Mouse (Mus musculus) heart, embryonic 13.5 days (tissue): Measurements from ENCODE around the gene Galnt10. TPM values are rescaled to one million over a fixed set of nuclear protein-coding genes. Genes with fewer than 3 reads are reported as not detected.

ENCODE experiments used
- ATAC-seq: fragments of 200-750 bp; cut with Nextera tagmentation; 2 replicates; pipeline ENCODE4 v1.8.0; 2017; ENCODE audit warnings: moderate TSS enrichment; ENCODE audit not compliant: insufficient number of reproducible peaks, low FRiP score, low TSS enrichment; ENCODE audit errors: extremely low read depth
- H3K27ac ChIP-seq: fragments of 300-500 bp; sonication (generic); replicated peaks from 2 replicates; pipeline ENCODE4 v1.5.1; 2015; ENCODE audit warnings: moderate library complexity, mild to moderate bottlenecking, inconsistent platforms
- H3K27me3 ChIP-seq: fragments of 300-500 bp; sonication (generic); replicated peaks from 2 replicates; pipeline ENCODE4 v1.6.1; 2015; ENCODE audit warnings: mild to moderate bottlenecking, inconsistent platforms
- H3K36me3 ChIP-seq: fragments of 300-500 bp; sonication (generic); 2 replicates; pipeline ENCODE4 v1.6.1; 2015; ENCODE audit warnings: mild to moderate bottlenecking, inconsistent platforms
- H3K4me1 ChIP-seq: fragments of 300-500 bp; sonication (generic); 2 replicates; pipeline ENCODE4 v1.6.1; 2015; ENCODE audit warnings: inconsistent platforms
- H3K4me2 ChIP-seq: fragments of 300-500 bp; sonication (generic); 2 replicates; pipeline ENCODE4 v1.6.1; 2015; ENCODE audit warnings: inconsistent platforms, mild to moderate bottlenecking, moderate library complexity
- H3K4me3 ChIP-seq: fragments of 300-500 bp; sonication (generic); 2 replicates; pipeline ENCODE4 v1.5.1; 2015; ENCODE audit warnings: moderate library complexity, mild to moderate bottlenecking, inconsistent platforms
- H3K9ac ChIP-seq: fragments of 300-500 bp; sonication (generic); 2 replicates; pipeline ENCODE4 v1.6.1; 2015; ENCODE audit warnings: inconsistent platforms, mild to moderate bottlenecking, moderate library complexity
- H3K9me3 ChIP-seq: fragments of 300-500 bp; sonication (generic); 2 replicates; pipeline ENCODE4 v1.6.1; 2016; ENCODE audit warnings: inconsistent platforms
- WGBS: fragments of 180-500 bp; shearing (Covaris S2); methylation state at CpG from one replicate; pipeline ENCODE4 v1.1.7; 2015; ENCODE audit warnings: mixed read lengths; 5-methylcytosine and 5-hydroxymethylcytosine counted together
- polyA plus RNA-seq: library from polyadenylated mRNA; unstranded; fragments of >200 nt; fragmentation: Nextera tagmentation; extraction: Ambion mirVana; gene quantifications from 2 replicates; pipeline ENCODE4 v1.2.1, GENCODE M21; 2015

Galnt10 gene
- polyA plus RNA-seq, 1 experiment from 2014 or later = 11.4 TPM

DNA sequence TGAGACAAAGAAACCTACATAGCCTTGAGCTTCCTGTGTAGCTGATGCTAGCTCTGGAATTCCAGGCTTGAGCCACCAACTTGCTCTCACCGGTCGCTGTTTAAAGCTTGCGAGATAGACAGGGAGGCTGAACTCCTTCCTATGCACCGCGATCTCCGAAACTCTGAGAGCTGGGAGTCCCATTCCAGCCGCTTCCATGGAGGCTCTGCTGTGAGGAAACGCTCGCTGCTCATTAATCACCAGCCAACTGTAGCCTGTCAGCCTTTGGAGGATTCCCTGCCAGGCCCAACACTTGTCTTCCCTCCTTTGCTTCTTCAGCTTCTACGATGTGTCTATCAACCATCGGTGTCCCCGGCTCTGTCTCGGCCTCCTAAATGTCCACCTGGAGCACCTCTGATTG, 29.4 kb upstream of the Galnt10 start:
- H3K9me3 ChIP-seq = no peaks in the 10 kb centered on the region
- H3K4me1 ChIP-seq = 0 out of 2 replicates have a peak, but pooled peaks cover 6% of the 10 kb centered on the region
- H3K4me3 ChIP-seq = no peak overlapping the region
- H3K36me3 ChIP-seq = no peaks in the 10 kb centered on the region
- no peak for ATAC-seq
- 39% methylated on average over 13 of the region's 13 CpGs for WGBS
- H3K27me3 ChIP-seq = peaks cover 24% of the 10 kb centered on the region
- H3K4me2 ChIP-seq = no peak overlapping the region
- H3K9ac ChIP-seq = no peak overlapping the region
- H3K27ac ChIP-seq = no peak overlapping the region

- 29% methylated on average over 15 of the region's 15 CpGs for WGBS
- no peak for ATAC-seq
- peak overlapping the region; percentile 2; the same call in 1 of the 2 replicates for H3K4me2 ChIP-seq
These were observed 27.5 kb upstream of the Galnt10 start for GRCm38 (mm10) chr11:57617526-57618264.

DNA sequence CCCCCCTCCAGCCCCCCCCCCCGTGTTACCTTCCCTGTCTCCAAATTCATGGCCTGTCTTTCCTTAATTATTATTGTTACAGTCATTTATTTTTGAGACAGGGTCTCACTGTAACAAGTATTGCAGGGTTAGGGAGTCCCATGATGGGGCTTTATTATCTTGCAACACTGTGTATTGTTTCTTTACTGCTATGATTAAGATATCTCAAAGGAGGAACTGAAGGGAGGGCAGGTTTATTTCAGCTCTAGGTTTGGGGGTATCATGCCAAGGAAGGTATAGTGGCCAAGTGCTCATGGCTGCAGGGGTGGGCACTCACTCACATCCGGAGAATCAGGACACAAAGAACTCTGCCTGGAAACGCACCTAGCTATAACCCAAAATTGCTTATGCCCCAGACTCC, 23.8 kb upstream of the Galnt10 start:
- no peak overlapping the region for H3K27ac ChIP-seq
- H3K4me3 ChIP-seq = no peak overlapping the region
- 68% methylated on average over 3 of the region's 3 CpGs for WGBS
- peaks cover 19% of the 10 kb centered on the region for H3K27me3 ChIP-seq
- H3K4me2 ChIP-seq = no peak overlapping the region
- H3K9ac ChIP-seq = no peak overlapping the region
- no peaks in the 10 kb centered on the region for H3K36me3 ChIP-seq
- no peak for ATAC-seq
- 0 out of 2 replicates have a peak, but pooled peaks cover 9% of the 10 kb centered on the region for H3K4me1 ChIP-seq
- H3K9me3 ChIP-seq = no peaks in the 10 kb centered on the region

More at GRCm38 (mm10) chr11:57617526-57618264, 27.5 kb upstream of the Galnt10 start:
- Histone ChIP-seq H3K27ac (no peak overlapping the region), H3K4me3 (no peak overlapping the region), H3K4me1 (0 out of 2 replicates have a peak, but pooled peaks cover 9% of the 10 kb centered on the region), H3K27me3 (peaks cover 24% of the 10 kb centered on the region), H3K36me3 (no peaks in the 10 kb centered on the region), H3K9me3 (no peaks in the 10 kb centered on the region), H3K9ac (no peak overlapping the region)

- Histone ChIP-seq H3K4me3 (no peak overlapping the region), H3K27ac (no peak overlapping the region), H3K36me3 (no peaks in the 10 kb centered on the region), H3K4me1 (0 out of 2 replicates have a peak, but pooled peaks cover 9% of the 10 kb centered on the region), H3K9ac (no peak overlapping the region), H3K9me3 (no peaks in the 10 kb centered on the region), H3K4me2 (no peak overlapping the region), H3K27me3 (peaks cover 19% of the 10 kb centered on the region)
- ATAC-seq = no peak
These were observed 23.4 kb upstream of the Galnt10 start for GRCm38 (mm10) chr11:57621876-57622275.

- H3K4me1 ChIP-seq = peaks cover 10% of the 10 kb centered on the region
- H3K4me3 ChIP-seq = no peak overlapping the region
- 55% methylated on average over 5 of the region's 5 CpGs for WGBS
- no peak overlapping the region for H3K9ac ChIP-seq
- no peak for ATAC-seq
- H3K9me3 ChIP-seq = no peaks in the 10 kb centered on the region
- H3K27ac ChIP-seq = no peak overlapping the region
- no peaks in the 10 kb centered on the region for H3K36me3 ChIP-seq
- peaks cover 14% of the 10 kb centered on the region for H3K27me3 ChIP-seq
- no peak overlapping the region for H3K4me2 ChIP-seq
These were observed 20.8 kb upstream of the Galnt10 start for GRCm38 (mm10) chr11:57624490-57624893.

DNA sequence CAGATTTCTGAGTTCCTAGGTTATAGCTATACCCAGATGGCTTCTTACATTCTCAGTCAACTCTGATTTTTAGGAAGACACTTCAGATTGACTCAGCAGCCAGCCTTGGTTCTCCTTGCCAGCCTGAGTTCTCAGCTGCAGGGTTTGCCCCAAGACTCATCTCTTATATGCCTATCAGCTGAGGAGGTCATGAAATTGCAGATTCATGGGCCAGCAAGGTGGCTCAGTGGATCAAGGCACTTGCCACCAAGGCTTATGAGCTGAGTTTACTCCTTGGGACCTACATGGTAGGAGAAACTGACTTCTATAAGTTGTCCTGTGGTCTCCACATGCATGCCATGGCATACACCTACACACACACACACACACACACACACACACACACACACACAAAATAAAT, 19.8 kb upstream of the Galnt10 start:
- no peaks in the 10 kb centered on the region for H3K9me3 ChIP-seq
- H3K36me3 ChIP-seq = no peaks in the 10 kb centered on the region
- no peak overlapping the region for H3K27ac ChIP-seq
- H3K27me3 ChIP-seq = peaks cover 14% of the 10 kb centered on the region
- H3K4me1 ChIP-seq = peaks cover 10% of the 10 kb centered on the region
- no peak overlapping the region for H3K4me3 ChIP-seq
- no peak overlapping the region for H3K9ac ChIP-seq
- H3K4me2 ChIP-seq = no peak overlapping the region
- no peak for ATAC-seq

- no peak overlapping the region for H3K4me3 ChIP-seq
- no peak overlapping the region for H3K27ac ChIP-seq
- no peak for ATAC-seq
- H3K9ac ChIP-seq = no peak overlapping the region
- no peaks in the 10 kb centered on the region for H3K9me3 ChIP-seq
- 48% methylated on average over 9 of the region's 9 CpGs for WGBS
- H3K4me1 ChIP-seq = peaks cover 12% of the 10 kb centered on the region
- no peak overlapping the region for H3K4me2 ChIP-seq
- H3K27me3 ChIP-seq = peaks cover 14% of the 10 kb centered on the region
- no peaks in the 10 kb centered on the region for H3K36me3 ChIP-seq
These were observed 18.0 kb upstream of the Galnt10 start for GRCm38 (mm10) chr11:57627086-57627735.

DNA sequence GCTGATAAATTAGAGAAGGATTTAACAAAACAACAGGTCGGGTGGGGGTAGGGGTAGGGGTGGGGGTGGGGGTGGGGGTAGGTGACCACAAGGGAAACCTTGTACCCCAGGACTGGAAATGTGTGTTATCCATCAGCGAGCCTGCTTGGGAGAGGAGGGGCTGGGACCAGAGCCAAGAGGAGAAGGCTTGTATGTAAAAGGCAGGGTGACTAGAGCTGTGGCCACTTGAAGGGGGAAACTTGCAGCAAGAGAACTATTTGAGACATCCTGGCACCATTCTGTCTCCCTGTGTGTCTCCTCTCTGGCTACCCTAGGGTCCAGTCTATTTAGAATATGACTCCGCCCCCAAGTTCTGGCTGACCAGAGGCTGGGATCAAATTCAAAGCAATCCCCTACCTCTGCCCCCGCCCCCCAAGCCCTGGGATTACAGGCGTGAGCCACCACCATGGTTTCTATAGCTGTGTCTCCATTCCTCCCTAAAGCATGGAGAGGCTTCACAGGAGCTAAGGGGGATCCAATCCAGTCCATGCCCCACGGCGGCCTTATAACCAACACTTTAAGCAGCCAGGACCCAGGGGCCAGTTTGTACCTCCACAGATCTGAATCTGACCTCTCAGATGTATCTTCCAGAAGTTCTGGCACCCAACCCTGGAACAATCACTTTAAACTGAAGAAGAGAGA, 13.3 kb upstream of the Galnt10 start:
- no peak overlapping the region for H3K9ac ChIP-seq
- no peak overlapping the region for H3K4me2 ChIP-seq
- H3K4me3 ChIP-seq = no peak overlapping the region
- peaks cover 17% of the 10 kb centered on the region for H3K4me1 ChIP-seq
- no peaks in the 10 kb centered on the region for H3K36me3 ChIP-seq
- ATAC-seq = no peak
- WGBS = 65% methylated on average over 7 of the region's 7 CpGs
- H3K27me3 ChIP-seq = peaks cover 27% of the 10 kb centered on the region
- no peak overlapping the region for H3K27ac ChIP-seq
- H3K9me3 ChIP-seq = no peaks in the 10 kb centered on the region

DNA sequence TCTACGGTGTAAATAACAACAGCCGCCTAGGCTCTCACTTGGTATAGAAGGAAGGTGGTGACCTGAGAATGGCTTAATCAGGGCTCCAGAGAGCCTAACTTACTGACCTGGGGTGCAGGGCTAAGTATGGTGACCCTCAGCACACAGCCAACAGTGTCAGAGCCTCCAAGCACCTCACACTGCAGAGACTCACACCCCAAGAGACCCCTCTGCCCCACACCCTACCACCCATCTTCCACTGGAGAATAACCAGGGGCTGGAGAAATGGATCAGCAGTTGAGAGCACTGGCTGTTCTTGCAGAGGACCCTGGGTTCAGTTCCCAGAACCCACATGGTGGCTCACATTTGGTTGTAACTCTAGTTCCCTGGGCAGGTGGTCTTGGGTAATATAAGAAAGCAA, 12.2 kb upstream of the Galnt10 start:
- 95% methylated on average over 2 of the region's 2 CpGs for WGBS
- Histone ChIP-seq H3K4me1 (peaks cover 10% of the 10 kb centered on the region; the same call in 1 of the 2 replicates), H3K9ac (no peak overlapping the region), H3K9me3 (no peaks in the 10 kb centered on the region), H3K36me3 (no peaks in the 10 kb centered on the region), H3K27ac (no peak overlapping the region), H3K4me2 (no peak overlapping the region), H3K27me3 (peaks cover 27% of the 10 kb centered on the region), H3K4me3 (no peak overlapping the region)
- no peak for ATAC-seq

GRCm38 (mm10) chr11:57633975-57634585, 11.2 kb upstream of the Galnt10 start:
- Histone ChIP-seq H3K4me3 (no peak overlapping the region), H3K4me1 (peaks cover 10% of the 10 kb centered on the region; the same call in 1 of the 2 replicates), H3K27ac (no peak overlapping the region), H3K27me3 (peaks cover 27% of the 10 kb centered on the region), H3K9me3 (no peaks in the 10 kb centered on the region), H3K9ac (no peak overlapping the region), H3K4me2 (no peak overlapping the region), H3K36me3 (no peaks in the 10 kb centered on the region)
- WGBS = 59% methylated on average over 6 of the region's 6 CpGs
- no peak for ATAC-seq

DNA sequence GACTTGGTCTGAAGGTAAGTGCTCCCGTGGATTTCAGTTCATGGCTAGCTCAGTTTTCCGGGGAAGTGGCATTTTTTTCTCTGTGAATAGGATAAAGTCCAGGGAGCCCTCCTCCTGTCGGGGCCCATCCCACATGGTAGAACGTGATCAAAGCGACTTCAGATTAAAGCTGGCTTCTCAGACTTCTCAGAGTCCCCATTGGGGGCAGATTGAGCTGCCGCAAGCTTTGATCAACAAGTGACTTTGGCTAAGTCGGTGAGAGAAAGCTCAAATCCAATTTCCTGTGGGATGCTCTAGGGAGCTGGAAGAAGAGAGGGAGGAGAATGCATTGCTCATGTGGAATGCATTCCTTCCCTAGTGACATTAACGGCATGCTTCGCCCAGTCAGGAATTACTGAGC, 10.1 kb upstream of the Galnt10 start:
- H3K4me2 ChIP-seq = no peak overlapping the region
- 8% methylated on average over 9 of the region's 9 CpGs for WGBS
- H3K4me3 ChIP-seq = no peak overlapping the region
- H3K27ac ChIP-seq = no peak overlapping the region
- H3K36me3 ChIP-seq = no peaks in the 10 kb centered on the region
- H3K9ac ChIP-seq = no peak overlapping the region; the same call in 1 of the 2 replicates
- H3K9me3 ChIP-seq = no peaks in the 10 kb centered on the region
- peaks cover 27% of the 10 kb centered on the region for H3K27me3 ChIP-seq
- peaks cover 10% of the 10 kb centered on the region; the same call in 1 of the 2 replicates for H3K4me1 ChIP-seq
- ATAC-seq = no peak
